Mouse (Mus musculus): ENCODE results near the gene Fam49a. TPM values are rescaled to one million over a fixed set of nuclear protein-coding genes. Genes with fewer than 3 reads are reported as not detected.
A peak's percentile ranks its signal among the peaks of the same experiment; 100 is the strongest.

The Fam49a gene
- total and polyA plus RNA-seq, 3 experiments: 4.1 to 9.8 (median 7.1) TPM

DNA sequence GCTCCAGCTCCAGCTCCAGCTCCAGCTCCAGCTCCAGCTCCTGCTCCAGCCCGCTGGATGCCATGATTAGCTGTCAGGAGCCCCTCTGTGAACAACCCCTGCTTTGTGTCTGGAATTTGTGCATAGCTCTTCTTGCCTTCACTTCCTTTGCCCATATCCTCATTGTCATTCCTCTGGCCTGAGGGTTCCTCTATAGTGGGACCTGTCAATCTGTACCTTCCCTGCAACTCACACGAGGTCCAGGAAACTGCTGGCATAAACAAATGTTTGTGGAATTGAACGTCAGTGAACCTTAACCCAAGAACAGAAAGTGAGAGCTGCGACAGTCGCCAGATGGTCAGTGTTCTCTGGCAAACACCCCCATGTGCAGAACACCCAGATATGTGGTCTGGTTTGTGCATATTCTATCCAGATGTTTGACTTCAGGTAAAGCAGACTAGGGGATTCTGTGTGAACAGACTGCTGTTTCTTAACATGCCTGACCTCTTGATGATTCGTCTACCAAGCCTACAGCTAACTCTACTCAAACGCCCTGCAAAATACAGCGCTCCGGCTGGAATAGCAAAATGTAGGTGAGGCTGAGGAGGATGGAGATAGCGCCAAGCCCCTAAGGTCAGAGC lies 143.7 kb downstream of the Fam49a start:
- 53% methylated on average over 10 of the region's 10 CpGs for WGBS
- Histone ChIP-seq H3K4me1 (ENCODE audit: control insufficient read depth, insufficient read depth, low read length) (peaks cover 3% of the 10 kb centered on the region), H3K36me3 (ENCODE audit: control insufficient read depth, insufficient read depth, low read length) (no peaks in the 10 kb centered on the region; the same call in 1 of the 2 replicates), H3K9ac (ENCODE audit: low read depth, low read length) (no peak overlapping the region), H3K27me3 (ENCODE audit: control insufficient read depth, insufficient read depth, low read length) (no peaks in the 10 kb centered on the region), H3K4me3 (no peak overlapping the region), H3K27ac (no peak overlapping the region), H3K79me2 (replicated peaks; ENCODE audit: control insufficient read depth, insufficient read depth, low read length) (no peaks in the 10 kb centered on the region)
- DNase-seq: no peak
- TF ChIP-seq POLR2A (IDR thresholded peaks at IDR 0.05; ENCODE audit: insufficient read depth, low read depth, low read length) (no peak), EP300 (IDR thresholded peaks at IDR 0.05; ENCODE audit: insufficient read depth, low read depth, low read length) (no peak), CTCF (IDR thresholded peaks at IDR 0.05) (no peak)
- intact Hi-C loops (cut with DNase I): no loop called here

DNA sequence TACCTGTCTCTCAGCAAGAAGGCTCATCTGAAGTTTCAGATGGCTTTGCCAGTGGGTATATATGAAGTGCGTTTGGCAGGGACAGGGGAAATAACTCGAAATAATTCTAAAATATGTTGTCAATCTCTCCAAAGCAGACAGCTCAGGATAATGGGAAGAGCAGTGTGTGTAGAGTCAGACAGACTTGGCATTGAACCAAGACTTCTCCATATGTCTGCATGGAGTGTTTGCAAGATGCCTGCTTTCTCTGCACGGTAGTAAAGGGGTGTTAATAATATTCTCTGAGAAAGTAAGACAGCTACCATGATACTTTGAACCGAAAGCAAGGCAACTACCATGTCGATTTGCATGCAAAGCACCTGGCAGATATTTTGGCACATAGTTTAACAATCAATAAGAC lies 147.1 kb downstream of the Fam49a start:
- TF ChIP-seq CTCF (IDR thresholded peaks at IDR 0.05) (no peak), POLR2A (IDR thresholded peaks at IDR 0.05; ENCODE audit: insufficient read depth, low read depth, low read length) (no peak), EP300 (IDR thresholded peaks at IDR 0.05; ENCODE audit: insufficient read depth, low read depth, low read length) (no peak)
- 56% methylated on average over 5 of the region's 5 CpGs for WGBS

DNA sequence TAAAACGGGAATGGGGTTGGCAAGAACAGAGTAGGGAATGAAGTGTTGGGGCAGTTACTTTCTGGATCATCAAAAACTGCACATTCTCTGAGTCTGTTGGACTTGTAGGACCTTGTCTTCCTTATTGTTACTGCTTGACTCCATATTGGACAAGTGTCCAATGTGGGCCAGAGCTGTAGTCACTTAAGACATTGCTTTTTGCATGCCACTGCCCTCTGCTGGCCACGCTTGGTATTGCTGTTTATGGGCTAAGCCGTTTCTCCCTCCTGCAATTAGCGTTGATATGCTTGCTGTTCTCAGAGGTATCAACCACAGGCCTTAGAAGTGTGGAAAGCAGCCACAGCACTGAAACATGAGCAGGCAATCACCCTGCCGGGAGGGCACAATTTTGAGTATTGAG lies 150.7 kb downstream of the Fam49a start:
- H3K4me1 ChIP-seq (ENCODE audit: control insufficient read depth, insufficient read depth, low read length): no peaks in the 10 kb centered on the region
- no peak overlapping the region for H3K9ac ChIP-seq (ENCODE audit: low read depth, low read length)
- H3K36me3 ChIP-seq (ENCODE audit: control insufficient read depth, insufficient read depth, low read length): no peaks in the 10 kb centered on the region
- TF ChIP-seq POLR2A (IDR thresholded peaks at IDR 0.05; ENCODE audit: insufficient read depth, low read depth, low read length): no peak
- TF ChIP-seq EP300 (IDR thresholded peaks at IDR 0.05; ENCODE audit: insufficient read depth, low read depth, low read length): peak; percentile 64; the same call in 1 of the 2 replicates
- peak; percentile 99; the same call in 1 of the 2 replicates for TF ChIP-seq CTCF (IDR thresholded peaks at IDR 0.05)
- H3K27me3 ChIP-seq (ENCODE audit: control insufficient read depth, insufficient read depth, low read length): no peaks in the 10 kb centered on the region
- H3K4me3 ChIP-seq: no peak overlapping the region
- intact Hi-C loops (cut with DNase I): loop anchor here (5.0 kb wide), 2 partner anchors 90 to 235 kb away; no protein-coding TSS in a partner anchor
- H3K27ac ChIP-seq: no peak overlapping the region
- H3K79me2 ChIP-seq (replicated peaks; ENCODE audit: control insufficient read depth, insufficient read depth, low read length): no peaks in the 10 kb centered on the region
- 33% methylated on average over 5 of the region's 5 CpGs for WGBS
- DNase-seq: peak; percentile 61 to 88

More for the DNA sequence above, 147.1 kb downstream of the Fam49a start:
- no peaks in the 10 kb centered on the region for H3K27me3 ChIP-seq (ENCODE audit: control insufficient read depth, insufficient read depth, low read length)
- H3K9ac ChIP-seq (ENCODE audit: low read depth, low read length): no peak overlapping the region
- intact Hi-C loops (cut with DNase I): no loop called here
- H3K36me3 ChIP-seq (ENCODE audit: control insufficient read depth, insufficient read depth, low read length): no peaks in the 10 kb centered on the region
- H3K4me3 ChIP-seq: no peak overlapping the region
- no peak for DNase-seq
- H3K79me2 ChIP-seq (replicated peaks; ENCODE audit: control insufficient read depth, insufficient read depth, low read length): no peaks in the 10 kb centered on the region
- H3K27ac ChIP-seq: no peak overlapping the region
- H3K4me1 ChIP-seq (ENCODE audit: control insufficient read depth, insufficient read depth, low read length): no peaks in the 10 kb centered on the region

DNA sequence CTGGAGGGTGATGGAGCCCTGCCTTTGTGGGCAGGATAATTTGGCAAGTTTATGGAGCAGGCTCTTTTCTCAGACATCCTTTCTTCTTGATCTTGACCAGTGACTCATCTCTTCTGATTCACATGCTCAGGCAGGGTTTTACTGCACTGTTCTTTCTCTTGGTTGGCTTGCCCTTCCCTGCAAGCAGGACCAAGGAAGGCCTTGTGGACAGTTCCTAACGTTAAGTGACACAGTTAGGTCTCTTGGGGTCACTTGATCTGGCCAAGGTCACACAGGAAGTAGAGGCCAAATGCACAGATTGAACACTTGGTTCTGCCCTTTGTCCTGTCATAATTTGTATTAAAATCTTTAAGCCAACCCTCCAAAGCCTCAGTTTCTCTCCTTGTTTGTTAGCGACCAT lies 158.5 kb downstream of the Fam49a start:
- 13% methylated on average over 2 of the region's 2 CpGs for WGBS
- TF ChIP-seq POLR2A (IDR thresholded peaks at IDR 0.05; ENCODE audit: insufficient read depth, low read depth, low read length) (no peak), CTCF (IDR thresholded peaks at IDR 0.05) (no peak), EP300 (IDR thresholded peaks at IDR 0.05; ENCODE audit: insufficient read depth, low read depth, low read length) (no peak)
- intact Hi-C loops (cut with DNase I): loop anchor here (2.0 kb wide), 1 partner anchor 202 kb away; no protein-coding TSS in a partner anchor
- no peak overlapping the region for H3K4me3 ChIP-seq
- H3K9ac ChIP-seq (ENCODE audit: low read depth, low read length): no peak overlapping the region
- no peaks in the 10 kb centered on the region for H3K36me3 ChIP-seq (ENCODE audit: control insufficient read depth, insufficient read depth, low read length)
- DNase-seq: no peak
- H3K79me2 ChIP-seq (replicated peaks; ENCODE audit: control insufficient read depth, insufficient read depth, low read length): no peaks in the 10 kb centered on the region
- H3K27me3 ChIP-seq (ENCODE audit: control insufficient read depth, insufficient read depth, low read length): no peaks in the 10 kb centered on the region
- no peaks in the 10 kb centered on the region for H3K4me1 ChIP-seq (ENCODE audit: control insufficient read depth, insufficient read depth, low read length)
- no peak overlapping the region for H3K27ac ChIP-seq

DNA sequence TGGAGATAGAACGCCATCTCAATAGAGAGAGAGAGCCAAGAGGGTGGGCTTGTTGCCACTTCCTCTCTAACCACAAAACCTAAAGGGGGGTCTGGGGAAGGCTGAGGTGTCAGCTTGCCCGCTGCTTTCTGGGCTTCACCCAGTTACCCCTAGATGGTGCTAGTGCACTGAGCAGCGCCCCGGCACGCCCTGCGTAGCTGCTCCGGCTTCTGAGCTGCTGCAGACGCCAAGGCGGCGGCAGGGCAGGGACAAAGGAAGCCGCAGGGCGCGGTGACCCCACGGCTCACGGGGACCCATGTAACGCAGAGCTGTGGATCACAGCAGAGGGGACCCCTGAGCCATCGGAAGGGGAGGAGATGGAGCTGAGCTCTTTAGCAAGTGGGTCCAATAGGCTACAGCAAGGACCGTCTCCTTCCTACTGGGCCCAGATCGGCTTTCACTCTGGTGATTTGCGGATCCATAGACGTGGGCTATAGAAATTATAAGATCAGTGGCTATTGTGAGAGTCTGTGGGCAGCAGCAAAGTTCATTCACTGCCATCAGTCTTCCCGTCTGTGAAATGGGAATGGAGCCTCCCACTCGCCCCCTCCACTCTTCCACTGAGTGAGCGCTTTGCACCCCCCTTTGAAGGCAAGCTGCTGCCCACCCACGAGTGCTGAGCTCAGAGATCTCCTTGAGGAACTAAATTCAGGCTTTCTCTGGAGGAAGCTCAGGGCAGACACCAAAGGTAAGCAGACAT lies 159.1 kb downstream of the Fam49a start:
- peak overlapping the region; percentile 44; the same call in 1 of the 2 replicates for H3K27ac ChIP-seq
- WGBS: 15% methylated on average over 25 of the region's 25 CpGs
- no peaks in the 10 kb centered on the region for H3K27me3 ChIP-seq (ENCODE audit: control insufficient read depth, insufficient read depth, low read length)

DNA sequence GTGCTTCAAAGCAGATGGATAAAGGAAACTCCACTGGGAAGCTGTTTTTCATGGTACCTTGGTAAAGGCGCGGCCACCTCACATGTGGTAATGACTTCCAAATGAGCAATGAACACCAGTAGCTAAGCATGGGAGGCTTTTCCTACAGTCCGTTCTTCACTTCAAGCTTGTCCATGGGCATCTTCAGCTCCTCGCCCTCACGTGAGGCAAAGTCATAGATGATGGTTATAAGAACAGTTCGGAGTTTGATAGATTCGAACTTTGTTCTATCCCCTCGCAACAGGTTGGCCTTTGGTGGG lies 159.6 kb downstream of the Fam49a start:
- no peak overlapping the region for H3K9ac ChIP-seq (ENCODE audit: low read depth, low read length)
- TF ChIP-seq CTCF (IDR thresholded peaks at IDR 0.05) (no peak), EP300 (IDR thresholded peaks at IDR 0.05; ENCODE audit: insufficient read depth, low read depth, low read length) (no peak), POLR2A (IDR thresholded peaks at IDR 0.05; ENCODE audit: insufficient read depth, low read depth, low read length) (no peak)
- H3K27me3 ChIP-seq (ENCODE audit: control insufficient read depth, insufficient read depth, low read length): no peaks in the 10 kb centered on the region
- no peak overlapping the region for H3K4me3 ChIP-seq
- no peak for DNase-seq
- no peaks in the 10 kb centered on the region for H3K36me3 ChIP-seq (ENCODE audit: control insufficient read depth, insufficient read depth, low read length)
- H3K27ac ChIP-seq: no peak overlapping the region
- H3K79me2 ChIP-seq (replicated peaks; ENCODE audit: control insufficient read depth, insufficient read depth, low read length): no peaks in the 10 kb centered on the region
- intact Hi-C loops (cut with DNase I): loop anchor here (1.0 to 2.0 kb wide), 3 partner anchors 201 to 794 kb away; no protein-coding TSS in a partner anchor
- no peaks in the 10 kb centered on the region for H3K4me1 ChIP-seq (ENCODE audit: control insufficient read depth, insufficient read depth, low read length)
- 94% methylated on average over 8 of the region's 8 CpGs for WGBS

More for the DNA sequence above, 159.1 kb downstream of the Fam49a start:
- peak overlapping the region; percentile 80 for H3K9ac ChIP-seq (ENCODE audit: low read depth, low read length)
- TF ChIP-seq EP300 (IDR thresholded peaks at IDR 0.05; ENCODE audit: insufficient read depth, low read depth, low read length) (peak; percentile 71; the same call in 1 of the 2 replicates), CTCF (IDR thresholded peaks at IDR 0.05) (peak; percentile 100), POLR2A (IDR thresholded peaks at IDR 0.05; ENCODE audit: insufficient read depth, low read depth, low read length) (no peak)
- intact Hi-C loops (cut with DNase I): loop anchor here (1.0 to 2.0 kb wide), 3 partner anchors 202 to 794 kb away; no protein-coding TSS in a partner anchor
- peak; percentile 80 to 86 for DNase-seq
- no peaks in the 10 kb centered on the region for H3K4me1 ChIP-seq (ENCODE audit: control insufficient read depth, insufficient read depth, low read length)
- no peaks in the 10 kb centered on the region for H3K36me3 ChIP-seq (ENCODE audit: control insufficient read depth, insufficient read depth, low read length)
- H3K4me3 ChIP-seq: peak overlapping the region; percentile 39
- no peaks in the 10 kb centered on the region for H3K79me2 ChIP-seq (replicated peaks; ENCODE audit: control insufficient read depth, insufficient read depth, low read length)
